Mouse (Mus musculus) kidney, postnatal 0 days (tissue): Measurements from ENCODE around the gene Dnmt3a. TPM values are rescaled to one million over a fixed set of nuclear protein-coding genes. Genes with fewer than 3 reads are reported as not detected.

Experiments used
- ATAC-seq: fragments of 200-750 bp; cut with Nextera tagmentation; replicated peaks from 2 replicates; pipeline ENCODE4 v1.8.0; 2017; ENCODE audit warnings: low read depth, moderate number of reproducible peaks, moderate TSS enrichment, moderate library complexity; ENCODE audit not compliant: low FRiP score
- DNase-seq: peaks from one replicate; pipeline ENCODE4 v3.0.0-alpha.2; 2016; ENCODE audit warnings: low spot score
- H3K27ac ChIP-seq: fragments of 300-500 bp; sonication (generic); 2 replicates; pipeline ENCODE4 v1.5.1; 2014; ENCODE audit warnings: mild to moderate bottlenecking
- H3K27me3 ChIP-seq: fragments of 300-500 bp; sonication (generic); 2 replicates; pipeline ENCODE4 v1.6.1; 2014; ENCODE audit warnings: low read length, mixed read lengths; ENCODE audit not compliant: insufficient read depth
- H3K36me3 ChIP-seq: fragments of 300-500 bp; sonication (generic); 2 replicates; pipeline ENCODE4 v1.6.1; 2014; ENCODE audit warnings: low read length, mixed read lengths; ENCODE audit not compliant: insufficient read depth
- H3K4me1 ChIP-seq: fragments of 300-500 bp; sonication (generic); replicated peaks from 2 replicates; pipeline ENCODE4 v1.6.1; 2014; ENCODE audit warnings: antibody characterized with exemption, low read length, mixed read lengths; ENCODE audit not compliant: insufficient read depth
- H3K4me2 ChIP-seq: fragments of 300-500 bp; sonication (generic); 2 replicates; pipeline ENCODE4 v1.6.1; 2014; ENCODE audit warnings: mild to moderate bottlenecking, low read length, moderate library complexity, mixed read lengths
- H3K4me3 ChIP-seq: fragments of 300-500 bp; sonication (generic); replicated peaks from 2 replicates; pipeline ENCODE4 v1.5.1; 2014; ENCODE audit warnings: low read depth, low read length
- H3K9ac ChIP-seq: fragments of 300-500 bp; sonication (generic); 2 replicates; pipeline ENCODE4 v1.6.1; 2014; ENCODE audit warnings: low read depth, low read length
- H3K9me3 ChIP-seq: fragments of 300-500 bp; sonication (generic); replicated peaks from 2 replicates; pipeline ENCODE4 v1.6.1; 2016; ENCODE audit warnings: low read length, inconsistent platforms, mixed read lengths
- CTCF ChIP-seq: IDR thresholded peaks from 2 replicates; pipeline ENCODE4 v1.5.1; 2016; ENCODE audit warnings: antibody characterized with exemption, low read depth, mild to moderate bottlenecking, moderate library complexity
- WGBS: fragments of 180-500 bp; shearing (Covaris S2); extraction: QIAGEN DNeasy Blood & Tissue Kit; methylation state at CpG from one replicate; pipeline ENCODE4 v1.1.7; 2014; 5-methylcytosine and 5-hydroxymethylcytosine counted together
- polyA plus RNA-seq: library from polyadenylated mRNA; unstranded; fragments of >200 nt; fragmentation: Nextera tagmentation; extraction: Ambion mirVana; gene quantifications from 2 replicates; pipeline ENCODE4 v1.2.1, GENCODE M21; 2015

The Dnmt3a gene
- polyA plus RNA-seq, 1 experiment from 2014 or later = 96.5 TPM

- Histone ChIP-seq H3K9ac (peak overlapping the region; percentile 64), H3K4me3 (peak overlapping the region; percentile 52), H3K4me2 (peak overlapping the region; percentile 88), H3K9me3 (no peaks in the 10 kb centered on the region), H3K36me3 (no peaks in the 10 kb centered on the region), H3K4me1 (peaks cover 5% of the 10 kb centered on the region; the same call in 1 of the 2 replicates), H3K27ac (peak overlapping the region; percentile 83), H3K27me3 (0 out of 2 replicates have a peak, but pooled peaks cover under 1% of the 10 kb centered on the region)
- 2% methylated on average over 53 of the region's 53 CpGs for WGBS
- ATAC-seq (peak; percentile 91), DNase-seq (peak; percentile 94)
- TF ChIP-seq CTCF = no peak
Observed at GRCm38 (mm10) chr12:3959791-3960543, 154.2 kb downstream of the Dnmt3a start.

- peak overlapping the region; percentile 83; the same call in 1 of the 2 replicates for H3K27ac ChIP-seq
- H3K36me3 ChIP-seq = no peaks in the 10 kb centered on the region
- peaks cover 5% of the 10 kb centered on the region; the same call in 1 of the 2 replicates for H3K4me1 ChIP-seq
- peak overlapping the region; percentile 52 for H3K4me3 ChIP-seq
- H3K9me3 ChIP-seq = no peaks in the 10 kb centered on the region
- H3K27me3 ChIP-seq = no peaks in the 10 kb centered on the region
- DNase-seq (peak; percentile 2), ATAC-seq (no peak)
- no peak overlapping the region for H3K9ac ChIP-seq
- WGBS = 56% methylated on average over 4 of the region's 4 CpGs
- peak; percentile 41 for TF ChIP-seq CTCF
- peak overlapping the region; percentile 88 for H3K4me2 ChIP-seq
Observed at GRCm38 (mm10) chr12:3960553-3960952, 154.7 kb downstream of the Dnmt3a start.

Other genes with a start within 250 kb of the Dnmt3a start
- 36.3 and 43.5 TPM in 2 replicates for gene Dtnb, start 233.6 kb upstream of the Dnmt3a start, polyA plus RNA-seq
- 2.1 and 2.7 TPM in 2 replicates for gene Pomc, start 148.9 kb downstream of the Dnmt3a start, polyA plus RNA-seq
- 1.1 and 1.4 TPM in 2 replicates for gene Efr3b, start 232.9 kb downstream of the Dnmt3a start, polyA plus RNA-seq